Mouse (Mus musculus) yolk sac, embryonic 10.5 days (tissue): ENCODE results near the gene Inf2.

Source experiments
- DNase-seq: peaks from one replicate; pipeline ENCODE4 v3.0.0-alpha.2; 2017; ENCODE audit warnings: low spot score

Gene Inf2

DNA sequence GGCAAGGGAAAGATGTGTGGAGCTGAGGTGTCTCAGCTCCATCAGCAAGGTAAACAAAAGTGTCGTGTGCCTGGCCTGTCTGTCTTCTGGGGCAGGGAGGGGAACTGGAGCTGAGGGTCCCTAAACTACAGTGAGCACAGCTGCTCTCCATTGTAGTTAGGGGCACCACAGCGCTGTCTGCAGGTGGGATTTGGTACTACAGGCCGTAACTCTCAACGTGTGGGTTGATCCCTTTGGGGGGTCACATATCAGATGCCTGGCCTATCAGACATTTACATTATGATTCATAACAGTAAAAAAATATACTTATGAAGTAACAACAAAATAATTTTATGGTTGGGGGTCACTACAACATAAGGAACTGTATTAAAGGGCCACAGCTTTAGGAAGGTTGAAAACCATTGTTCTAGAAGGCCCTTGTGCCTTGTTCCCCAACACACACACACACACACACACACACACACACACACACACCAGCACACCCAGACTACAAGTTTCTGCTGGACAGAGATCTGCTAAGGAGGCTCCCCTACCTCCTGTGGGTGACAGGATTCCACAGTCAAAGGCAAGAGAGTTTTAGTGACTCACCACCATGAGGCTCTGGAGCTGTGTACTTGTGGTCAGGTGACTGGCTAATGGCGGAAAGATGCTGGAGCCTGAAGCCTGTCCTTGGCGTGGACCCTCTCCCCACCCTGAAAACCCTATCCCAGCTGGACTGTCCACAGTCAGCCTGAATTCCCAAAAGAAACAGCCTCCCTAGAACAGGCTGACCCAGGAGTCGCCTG, 38.7 kb downstream of the Inf2 start:
- DNase-seq = no peak

DNA sequence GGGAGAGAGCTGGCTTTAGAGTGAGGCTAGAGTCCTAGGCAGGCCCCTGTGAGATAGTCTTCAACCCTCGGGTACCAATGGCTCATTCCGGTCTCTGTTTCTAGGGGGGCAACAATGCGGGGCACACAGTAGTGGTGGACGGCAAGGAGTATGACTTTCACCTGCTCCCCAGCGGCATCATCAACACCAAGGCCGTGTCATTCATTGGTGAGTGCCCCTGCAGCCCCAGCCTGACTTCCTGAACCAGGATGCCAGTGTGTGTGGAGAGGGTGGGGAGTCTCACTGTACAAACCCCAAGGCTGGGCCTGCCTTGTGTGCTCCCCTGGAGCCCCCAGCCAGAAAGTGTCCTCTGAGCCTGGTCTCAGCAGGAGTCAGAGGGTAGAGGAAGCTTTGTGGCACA, 39.6 kb downstream of the Inf2 start:
- DNase-seq = no peak

DNA sequence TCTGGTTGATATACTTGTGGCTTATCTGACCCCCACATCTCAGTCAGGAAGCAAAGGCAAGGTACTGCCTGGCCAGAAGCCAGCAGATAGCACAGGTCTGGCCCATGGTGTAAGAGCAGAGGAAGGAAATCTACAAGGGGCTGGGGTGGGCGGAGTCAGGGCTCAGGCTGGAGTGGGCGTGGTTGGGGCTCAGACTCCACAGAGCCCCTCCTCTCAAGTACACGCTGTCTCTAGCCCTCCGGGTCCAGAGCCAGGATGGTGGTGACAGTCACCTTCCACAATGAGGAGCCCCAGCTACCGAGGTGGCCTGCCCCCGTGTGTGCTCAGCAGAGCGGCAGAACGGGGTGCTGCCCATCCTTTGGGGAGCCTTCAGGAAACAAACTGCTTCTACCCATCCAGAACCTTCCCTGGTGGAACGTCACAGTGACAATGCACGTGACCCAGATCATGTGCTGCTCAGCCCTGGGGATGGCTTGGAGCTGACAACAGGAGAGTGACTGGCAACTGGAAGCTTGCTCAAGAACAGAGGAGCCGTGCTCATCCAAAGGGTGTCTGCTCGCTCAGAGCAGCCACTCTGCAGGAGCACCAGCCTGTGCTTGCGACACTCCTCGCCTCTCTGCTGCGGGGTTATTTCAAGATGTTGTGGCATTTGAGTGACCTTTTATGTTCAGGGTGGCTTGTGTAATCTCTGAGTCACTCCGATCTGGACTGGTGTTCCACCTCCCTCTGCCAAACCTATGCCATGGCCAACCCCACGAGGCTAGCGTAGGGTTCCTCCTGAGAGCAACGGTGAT, 40.5 kb downstream of the Inf2 start:
- peak; percentile 88 for DNase-seq

DNA sequence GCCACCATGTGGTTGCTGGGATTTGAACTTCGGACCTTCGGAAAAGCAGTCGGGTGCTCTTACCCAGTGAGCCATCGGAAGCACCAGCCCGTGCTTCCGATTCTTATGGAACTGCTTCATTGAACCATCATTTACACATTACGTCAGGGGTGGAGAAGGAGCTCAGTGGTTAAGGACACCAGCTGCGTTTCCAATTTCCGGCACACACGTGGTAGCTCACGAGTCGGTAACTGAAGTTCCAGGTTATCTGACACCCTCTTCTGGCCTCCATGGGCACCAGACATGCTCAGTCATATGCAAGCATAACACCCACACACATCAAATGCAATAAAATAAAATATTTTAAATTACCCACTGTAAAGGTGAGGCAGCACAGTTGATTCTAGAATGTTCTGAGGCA, 41.4 kb downstream of the Inf2 start:
- no peak for DNase-seq

DNA sequence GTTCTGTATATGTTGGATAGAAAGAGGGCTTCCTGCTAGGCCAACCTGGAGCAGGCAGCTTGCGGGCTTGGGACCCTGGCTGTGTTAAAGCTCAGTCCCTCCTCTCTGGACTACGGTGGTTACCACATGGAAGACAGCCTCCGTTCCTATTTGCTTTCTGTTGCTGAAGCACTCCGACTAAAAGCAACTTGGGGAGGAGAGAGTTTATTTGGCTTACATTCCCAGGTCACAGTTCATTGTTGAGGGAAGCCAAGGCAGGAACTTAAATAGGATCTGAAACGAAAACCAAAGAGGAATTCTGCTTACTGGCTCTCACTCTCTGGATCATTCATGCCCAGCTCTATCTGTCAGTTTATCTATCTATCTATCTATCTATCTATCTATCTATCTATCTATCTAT, 42.2 kb downstream of the Inf2 start:
- no peak for DNase-seq

DNA sequence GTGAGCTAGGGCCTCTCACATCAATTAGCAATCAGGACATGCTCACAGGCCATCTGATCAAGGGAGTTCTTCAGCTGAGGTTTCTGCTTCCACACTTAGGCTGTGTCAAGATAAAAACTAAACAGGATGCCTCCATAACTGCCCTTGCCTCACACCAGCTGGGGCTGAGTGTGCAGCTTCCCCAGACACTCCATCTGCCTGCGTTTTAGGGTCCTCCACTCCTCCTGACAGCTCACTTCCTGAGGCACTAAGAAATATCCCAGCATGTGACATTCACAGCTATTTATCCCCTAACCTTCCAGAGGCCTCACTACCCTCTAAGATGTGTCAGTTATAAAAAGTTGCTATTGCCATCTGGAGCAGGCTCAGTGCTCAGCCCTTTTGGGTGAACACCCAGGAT, 42.9 kb downstream of the Inf2 start:
- DNase-seq = no peak

DNA sequence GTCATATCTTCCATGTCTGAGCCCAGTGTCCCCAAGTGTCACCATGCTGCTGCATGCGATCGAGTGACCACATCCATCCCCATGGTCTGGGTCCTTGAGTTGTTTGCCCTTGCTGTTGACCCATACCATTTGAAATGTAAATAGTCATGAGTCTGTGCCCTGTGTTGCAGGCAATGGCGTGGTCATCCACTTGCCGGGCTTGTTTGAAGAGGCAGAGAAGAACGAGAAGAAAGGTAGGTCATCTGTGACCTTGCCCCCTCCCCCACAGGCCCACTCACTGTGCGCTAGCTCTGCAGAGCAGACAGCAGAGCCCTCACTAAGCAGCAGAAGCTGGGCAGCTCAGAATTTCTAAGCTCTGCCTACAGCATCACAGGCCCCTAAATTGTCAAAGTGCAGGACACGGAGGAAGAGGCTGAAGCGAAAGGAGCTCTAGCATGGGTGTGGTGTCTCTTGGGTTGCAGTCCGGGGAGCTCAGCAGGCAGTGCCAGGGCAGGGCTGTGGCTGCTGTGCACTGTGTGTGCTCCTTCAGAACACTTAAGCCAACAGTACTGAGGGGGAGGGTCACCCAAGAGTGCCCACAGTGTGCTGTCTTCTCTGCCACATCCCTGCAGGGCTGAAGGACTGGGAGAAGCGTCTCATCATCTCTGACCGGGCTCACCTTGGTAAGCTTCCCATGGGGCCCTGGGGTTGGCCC, 43.6 kb downstream of the Inf2 start:
- DNase-seq = no peak

DNA sequence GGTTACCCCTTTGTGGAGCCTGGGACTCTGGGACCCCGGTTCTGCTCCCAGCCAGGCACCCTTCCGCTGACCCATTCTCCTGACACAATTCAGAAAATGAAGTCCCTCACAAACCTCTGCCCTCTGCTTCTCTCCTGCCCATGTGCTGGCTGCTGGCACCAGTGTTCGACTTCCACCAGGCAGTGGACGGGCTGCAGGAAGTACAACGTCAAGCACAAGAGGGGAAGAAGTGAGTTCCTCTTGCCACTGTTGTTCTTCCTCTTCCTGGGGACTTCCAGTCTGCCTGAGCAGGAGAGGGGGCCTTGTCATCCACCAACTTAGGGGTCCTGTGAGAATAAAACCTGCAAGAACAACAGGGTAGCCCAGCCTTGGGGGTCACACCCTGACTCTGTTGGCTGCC, 44.3 kb downstream of the Inf2 start:
- no peak for DNase-seq

DNA sequence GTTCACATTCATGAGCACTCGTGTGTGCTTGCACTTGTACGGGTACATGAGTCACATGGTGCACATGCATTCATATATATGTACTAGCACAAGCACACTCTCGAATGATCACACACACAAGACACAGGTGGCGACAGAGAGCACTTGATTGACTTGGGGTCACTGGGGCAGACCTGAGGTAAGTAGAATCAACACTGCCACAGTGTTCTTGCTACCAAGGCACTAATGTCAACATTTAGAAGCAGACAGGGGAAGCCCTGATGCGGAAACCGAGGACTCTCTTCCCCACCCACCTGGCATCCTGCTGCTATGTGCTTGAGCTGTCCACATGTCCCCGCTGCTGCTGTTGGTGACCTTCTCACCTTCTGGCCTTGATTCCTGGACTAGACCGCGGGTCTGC, 45.1 kb downstream of the Inf2 start:
- no peak for DNase-seq

DNA sequence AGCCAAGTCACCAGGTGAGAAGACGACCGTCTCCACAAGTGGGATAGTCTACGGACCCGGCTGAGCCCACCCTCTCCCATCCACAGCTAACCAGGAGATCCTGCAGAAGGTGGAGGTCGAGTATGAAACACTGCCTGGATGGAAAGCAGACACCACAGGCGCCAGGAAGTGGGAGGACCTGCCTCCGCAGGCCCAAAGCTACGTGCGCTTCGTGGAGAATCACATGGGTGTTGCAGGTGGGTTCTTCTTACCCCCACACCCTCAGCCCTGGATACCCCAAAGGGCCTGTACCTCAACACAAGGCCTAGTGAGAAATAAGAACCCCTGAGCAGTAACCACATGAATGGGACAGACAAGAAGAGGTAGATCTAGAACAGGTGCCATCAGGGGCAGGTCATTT, 50.9 kb downstream of the Inf2 start:
- no peak for DNase-seq

DNA sequence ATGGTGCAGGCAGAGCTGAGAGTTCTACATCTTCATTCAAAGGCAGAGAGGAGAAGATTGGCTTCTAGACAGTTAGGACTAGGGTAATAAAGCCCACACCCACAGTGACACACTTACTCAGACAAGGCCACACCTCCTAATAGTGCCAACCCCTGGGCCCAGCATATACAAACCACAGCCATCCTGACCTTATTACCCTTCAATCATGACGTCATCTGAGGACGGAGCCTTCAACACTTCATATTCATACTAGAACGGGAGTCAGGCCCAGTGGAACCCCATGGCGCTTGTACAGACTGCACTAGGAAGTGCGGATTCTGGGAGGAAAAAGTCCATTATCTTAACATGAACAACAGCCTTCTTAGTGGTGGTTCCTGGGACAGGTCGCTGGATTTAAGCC, 54.5 kb downstream of the Inf2 start:
- DNase-seq = no peak

DNA sequence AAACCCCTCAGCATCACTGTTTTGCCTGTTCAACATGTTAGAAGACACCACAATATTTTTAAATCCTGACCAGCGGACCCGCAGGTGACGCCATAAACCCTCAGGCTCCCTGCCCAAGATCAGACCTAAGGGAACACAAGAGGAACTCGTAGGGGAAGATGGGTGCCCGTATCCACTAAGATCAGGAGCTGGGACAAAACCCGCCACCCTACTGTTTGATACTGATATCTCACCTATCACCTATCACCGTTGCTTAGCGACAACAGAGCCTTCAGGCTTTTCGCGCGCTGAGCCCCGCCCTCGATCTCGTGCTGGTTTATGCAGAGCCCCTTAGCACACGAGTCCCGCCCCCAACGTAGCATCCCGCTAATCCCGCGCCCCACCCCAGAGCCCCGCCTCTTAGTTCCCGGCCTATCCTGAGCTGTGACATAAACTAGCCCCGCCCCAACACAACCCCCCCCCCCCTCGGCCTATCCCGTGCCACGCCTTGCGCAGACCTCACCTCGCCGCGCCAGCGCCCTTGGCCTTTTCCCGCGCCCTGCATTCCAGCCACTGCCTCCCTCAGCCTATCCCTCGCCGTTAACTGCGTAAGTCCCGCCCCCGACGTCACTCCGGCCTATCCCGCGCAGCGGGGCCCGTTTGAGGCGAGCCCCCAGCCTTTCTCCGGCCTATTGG, 55.7 kb downstream of the Inf2 start, which contains the start of gene Siva1:
Gene Siva1 (plus strand): TSS at position 500 of the 675 bp plus-strand sequence.
- DNase-seq = peak; percentile 100

DNA sequence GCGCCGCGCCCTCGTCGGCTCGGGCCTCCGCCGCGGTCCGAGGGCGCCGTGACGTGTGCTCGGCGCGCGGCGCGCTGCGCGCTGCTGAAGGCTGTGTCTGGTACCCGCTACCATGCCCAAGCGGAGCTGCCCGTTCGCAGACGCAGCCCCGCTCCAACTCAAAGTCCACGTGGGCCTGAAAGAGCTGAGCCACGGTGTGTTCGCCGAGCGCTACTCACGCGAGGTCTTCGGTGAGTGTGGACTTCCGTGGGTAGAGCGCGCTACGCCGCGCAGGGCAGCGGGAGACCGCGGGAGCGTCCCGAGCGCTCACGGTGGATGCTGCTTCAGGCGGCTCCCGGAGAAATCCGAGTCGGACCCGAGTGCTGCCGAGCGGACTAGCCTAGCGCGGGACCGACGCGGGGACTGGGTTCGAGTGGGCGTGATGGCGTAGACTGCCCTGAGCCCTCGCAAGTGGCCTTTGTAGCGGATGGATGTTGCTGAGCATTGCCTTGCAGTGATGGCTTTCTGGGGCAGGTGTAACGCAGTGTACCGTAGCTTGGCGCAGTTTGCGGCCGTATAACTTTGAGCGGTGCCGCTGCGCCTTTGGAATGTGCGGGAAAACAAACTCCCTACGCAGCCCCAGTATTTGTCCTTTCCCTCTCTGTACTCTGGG, 56.4 kb downstream of the Inf2 start:
- peak; percentile 23 for DNase-seq

DNA sequence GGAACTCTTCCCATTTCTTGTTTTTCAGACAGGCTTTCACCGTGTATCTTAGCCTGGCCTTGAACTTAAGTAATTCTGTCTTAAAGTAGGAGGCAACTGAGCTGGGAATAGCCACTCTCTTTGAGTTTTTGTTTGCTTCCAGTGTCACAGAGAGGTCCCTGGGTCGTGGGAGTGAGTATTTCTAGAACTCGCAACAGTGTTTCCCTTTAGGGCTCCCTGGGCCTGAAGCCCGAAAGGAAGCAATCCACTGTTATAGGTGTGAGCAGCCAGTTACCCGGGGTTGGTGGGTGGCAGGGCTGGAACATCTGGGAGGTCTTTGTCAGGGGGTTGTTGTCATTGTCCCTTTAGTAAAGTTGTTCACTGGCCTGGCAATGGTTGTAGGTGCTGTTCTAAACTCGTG, 57.6 kb downstream of the Inf2 start:
- no peak for DNase-seq

DNA sequence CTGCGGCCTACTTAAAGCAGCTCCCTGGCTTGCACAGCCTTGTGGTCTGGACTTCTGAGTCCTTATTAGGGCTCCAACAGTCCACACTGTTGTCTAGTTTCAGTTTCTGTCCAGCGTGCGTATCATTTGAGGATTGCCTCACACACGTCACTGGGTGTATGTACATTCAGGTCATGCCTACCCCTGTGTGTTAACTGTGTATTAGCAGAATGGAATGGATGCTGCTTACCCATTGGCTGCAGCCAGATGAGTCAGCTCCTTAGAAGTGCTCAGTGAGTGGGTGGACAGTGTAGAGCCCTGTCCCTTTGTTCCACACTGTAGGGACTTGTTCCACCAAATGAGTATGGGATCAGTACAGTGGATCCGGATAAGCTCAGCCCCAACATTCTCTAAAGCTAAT, 59.5 kb downstream of the Inf2 start:
- DNase-seq = no peak

DNA sequence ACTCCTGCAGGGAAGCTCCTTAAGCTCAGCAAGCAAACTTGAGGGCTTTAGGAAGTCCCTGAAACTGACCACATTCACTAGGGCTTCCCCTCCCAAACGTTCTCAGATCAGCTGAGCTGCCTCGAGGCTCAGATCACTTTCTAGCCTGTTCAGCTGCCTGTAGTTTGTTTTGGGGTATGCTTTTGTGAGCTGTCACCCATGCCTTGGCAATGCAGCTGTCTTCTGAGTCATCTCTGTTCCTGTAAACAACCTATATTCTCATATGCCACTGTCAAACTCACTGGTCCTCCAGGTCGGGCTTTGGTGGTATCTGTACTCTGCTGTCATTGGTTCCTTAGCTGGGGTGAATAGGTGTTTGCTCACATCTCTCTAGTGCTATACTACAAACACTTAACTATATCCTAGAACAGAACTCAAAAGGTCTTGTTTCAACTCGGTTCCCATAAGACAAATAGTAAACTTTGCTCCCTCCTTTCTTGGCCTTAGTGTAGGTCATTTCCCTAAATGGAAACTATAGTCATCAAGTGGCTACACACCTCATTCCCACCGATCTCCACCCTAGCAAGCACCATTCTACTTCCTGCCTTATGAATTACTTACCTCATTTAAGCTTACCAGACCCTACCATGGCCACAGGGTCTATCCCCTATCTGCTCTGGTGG, 63.3 kb downstream of the Inf2 start:
- no peak for DNase-seq

DNA sequence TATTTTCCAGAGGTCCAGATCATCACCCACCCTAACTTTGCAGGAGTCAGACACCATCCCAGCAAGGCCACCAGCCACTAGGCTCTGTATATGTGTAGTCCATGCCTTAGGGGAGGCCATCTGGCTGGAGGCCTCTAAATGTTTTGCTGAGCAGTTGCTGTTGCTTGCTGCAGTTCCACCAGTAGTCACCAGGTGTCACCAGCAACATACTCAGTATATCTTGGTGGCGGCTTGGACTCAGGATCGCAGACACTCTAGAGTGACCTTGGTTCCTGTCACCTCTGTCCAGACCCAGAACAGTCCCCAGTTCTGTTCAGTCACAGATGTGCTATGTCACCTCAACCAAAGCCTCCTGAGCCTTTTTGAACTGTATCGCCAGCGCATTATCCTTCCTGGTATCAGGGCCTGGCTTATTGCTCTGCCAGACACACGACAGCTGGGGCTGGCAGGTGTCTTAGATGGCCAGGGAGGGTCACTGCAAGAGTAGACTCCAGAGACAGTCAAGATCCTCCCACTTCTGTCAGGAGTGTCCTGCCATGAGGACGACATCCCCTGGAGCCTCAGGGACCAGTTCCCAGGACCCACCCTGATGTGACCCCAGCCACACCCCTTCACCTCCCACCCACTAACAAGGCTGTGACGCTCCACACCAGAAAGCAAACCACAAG, 64.7 kb downstream of the Inf2 start:
- DNase-seq = peak; percentile 73

DNA sequence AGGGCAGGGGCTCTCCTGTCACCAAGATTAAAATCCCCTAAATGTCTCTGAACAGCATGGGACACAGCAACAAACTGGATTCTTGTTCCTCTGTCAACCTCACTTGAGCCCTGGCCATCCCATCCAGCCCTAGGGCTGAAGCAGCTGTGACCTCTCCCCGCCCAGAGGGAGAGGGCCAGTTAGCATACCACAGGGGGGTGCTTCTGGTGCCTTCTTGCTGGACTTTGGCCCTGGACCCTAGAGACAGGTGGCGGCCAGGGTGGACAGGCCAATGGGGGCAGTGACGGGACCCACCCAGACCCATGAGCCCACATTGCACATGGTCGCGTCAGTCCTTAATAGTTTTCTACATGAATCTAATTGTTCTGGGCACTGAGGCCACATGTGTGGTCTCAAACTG, 65.5 kb downstream of the Inf2 start:
- DNase-seq = no peak

DNA sequence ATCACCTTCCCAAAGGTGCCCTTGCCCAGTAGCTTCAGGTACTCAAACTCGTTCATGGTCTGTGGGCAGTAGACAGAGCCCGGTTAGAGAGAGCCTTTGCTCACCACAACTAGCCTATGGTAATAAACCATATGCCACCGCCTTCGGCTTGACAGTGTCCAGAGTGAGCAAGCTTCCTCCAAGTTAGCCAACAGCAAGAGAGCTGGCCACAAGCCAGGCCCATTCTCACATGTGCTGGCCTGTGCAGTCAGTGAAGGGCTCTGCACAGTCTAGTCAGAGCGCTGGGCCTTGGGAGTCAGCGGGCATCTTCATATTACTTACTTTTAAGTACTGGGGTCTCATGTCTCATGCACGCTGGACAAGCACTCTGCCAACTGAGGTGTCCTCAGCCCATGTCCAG, 70.0 kb downstream of the Inf2 start:
- no peak for DNase-seq

DNA sequence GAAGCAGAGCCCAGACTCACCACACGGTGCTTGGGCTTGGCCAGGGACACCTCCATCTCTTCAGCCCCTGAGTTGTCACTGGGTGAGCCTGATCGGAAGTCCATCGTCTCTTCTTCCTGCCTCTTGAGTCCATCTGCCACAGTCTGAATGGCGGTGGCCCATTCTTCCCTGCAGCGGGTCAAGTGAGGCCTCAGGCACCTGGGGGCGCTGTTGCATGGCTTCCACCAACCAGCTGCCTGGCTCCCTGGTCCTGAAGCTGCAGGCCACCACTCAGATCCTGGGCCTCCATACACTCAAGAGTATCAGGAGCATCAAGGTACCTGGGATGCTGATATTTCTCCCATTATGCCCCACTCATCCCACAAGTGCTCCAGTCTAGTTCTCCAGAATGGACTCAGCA, 70.5 kb downstream of the Inf2 start:
- DNase-seq = no peak
